Mouse (Mus musculus) embryo, embryonic 10.5 days (tissue): ENCODE data around the gene Khdc4.

ENCODE experiments used
- DNase-seq: peaks from one replicate; pipeline ENCODE4 v3.0.0-alpha.2; 2015; ENCODE audit warnings: low spot score

The Khdc4 gene

DNA sequence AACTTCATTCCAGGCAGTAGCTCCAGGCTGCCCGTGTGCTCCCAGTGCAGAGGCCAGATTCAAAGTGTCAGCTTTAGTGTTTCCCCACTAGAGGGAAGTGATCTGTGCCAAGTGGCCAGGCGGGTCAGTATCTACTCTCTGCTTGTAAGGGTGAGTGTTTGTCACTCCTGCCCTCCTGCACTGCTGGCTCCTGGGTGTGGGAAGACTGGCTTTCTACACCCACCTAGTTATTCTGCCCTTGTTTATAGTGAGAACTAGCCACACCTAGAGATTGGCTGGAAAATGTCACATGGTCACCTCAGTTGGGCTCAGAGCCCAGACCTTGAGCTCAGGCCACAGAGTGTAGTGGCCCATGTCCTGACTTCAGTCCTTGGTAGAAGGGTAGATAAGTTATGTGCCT is 33.5 kb downstream of the Khdc4 start:
- no peak for DNase-seq

DNA sequence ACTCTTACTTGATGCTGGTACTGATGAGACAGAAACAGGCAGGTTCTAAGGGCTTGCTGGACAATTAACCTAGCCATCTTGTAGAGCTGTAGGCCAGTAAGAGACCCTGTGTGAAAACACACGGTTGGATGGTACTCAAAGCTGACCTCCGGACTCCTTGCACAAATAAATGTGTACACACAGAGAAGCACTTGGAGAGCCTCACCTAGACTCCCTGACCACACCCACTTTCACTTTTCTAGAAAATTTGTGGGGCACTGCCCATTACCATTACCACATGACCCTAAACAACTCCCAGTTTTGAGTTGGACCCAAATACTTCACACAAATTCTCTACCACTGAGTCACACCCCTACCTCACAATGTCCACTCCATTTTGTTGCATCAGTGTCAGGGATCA is 51.0 kb downstream of the Khdc4 start:
- DNase-seq: no peak

DNA sequence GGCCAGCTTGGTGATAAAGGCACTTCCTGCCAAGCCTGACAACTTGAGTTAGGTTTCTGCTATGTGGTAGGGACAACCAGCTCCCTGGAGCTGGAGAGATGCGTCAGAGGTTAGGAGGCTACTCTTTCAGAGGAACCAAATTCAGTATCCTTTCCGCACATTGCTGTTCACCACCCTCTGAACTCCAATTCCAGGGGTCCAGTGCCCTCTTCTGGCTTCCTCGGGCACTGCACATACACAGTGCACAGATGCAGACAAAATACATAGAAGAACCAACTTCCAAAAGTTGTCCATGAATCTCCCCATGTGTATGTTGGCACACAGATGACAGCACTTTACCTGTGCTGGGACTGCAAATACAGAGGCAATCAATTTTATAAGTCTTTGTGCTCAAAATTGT is 53.0 kb downstream of the Khdc4 start:
- peak; percentile 71 for DNase-seq

DNA sequence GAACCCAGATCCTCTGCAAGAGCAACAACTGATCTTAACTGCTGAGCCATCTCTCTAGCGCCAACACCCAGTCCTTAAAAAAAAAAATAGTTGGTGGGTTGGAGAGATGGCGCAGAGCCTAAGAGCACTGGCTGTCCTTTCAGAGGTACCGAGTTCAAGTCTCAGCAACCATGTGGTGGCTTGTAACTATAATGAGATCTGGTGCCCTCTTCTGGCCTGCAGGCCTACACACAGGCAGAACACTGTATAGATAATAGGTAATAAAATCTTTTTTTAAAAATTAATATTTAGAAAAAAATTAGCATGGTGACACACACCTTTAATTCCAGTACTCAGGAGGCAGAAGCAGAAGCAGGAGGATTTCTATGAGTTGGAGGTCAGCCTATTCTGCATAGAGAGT is 54.5 kb downstream of the Khdc4 start:
- DNase-seq: no peak

DNA sequence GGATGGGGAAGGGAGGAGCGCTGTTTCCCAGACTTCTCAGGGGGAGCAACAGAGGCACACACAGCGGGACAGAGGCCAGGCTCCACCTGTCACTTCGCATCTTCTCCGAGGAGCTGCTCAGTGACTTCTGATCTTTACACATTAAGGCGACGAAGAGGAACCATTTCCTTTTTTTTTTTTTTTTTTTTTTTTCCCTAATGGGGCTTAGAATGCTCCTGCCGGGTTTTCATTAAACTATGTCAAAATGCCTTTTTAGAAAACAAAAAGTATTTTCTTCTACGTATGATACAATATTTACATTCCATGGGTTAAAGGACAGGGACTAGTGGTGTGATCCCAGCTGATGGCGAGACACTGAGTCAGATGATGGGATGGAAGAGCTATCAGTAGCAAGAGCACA is 59.9 kb downstream of the Khdc4 start:
- no peak for DNase-seq

DNA sequence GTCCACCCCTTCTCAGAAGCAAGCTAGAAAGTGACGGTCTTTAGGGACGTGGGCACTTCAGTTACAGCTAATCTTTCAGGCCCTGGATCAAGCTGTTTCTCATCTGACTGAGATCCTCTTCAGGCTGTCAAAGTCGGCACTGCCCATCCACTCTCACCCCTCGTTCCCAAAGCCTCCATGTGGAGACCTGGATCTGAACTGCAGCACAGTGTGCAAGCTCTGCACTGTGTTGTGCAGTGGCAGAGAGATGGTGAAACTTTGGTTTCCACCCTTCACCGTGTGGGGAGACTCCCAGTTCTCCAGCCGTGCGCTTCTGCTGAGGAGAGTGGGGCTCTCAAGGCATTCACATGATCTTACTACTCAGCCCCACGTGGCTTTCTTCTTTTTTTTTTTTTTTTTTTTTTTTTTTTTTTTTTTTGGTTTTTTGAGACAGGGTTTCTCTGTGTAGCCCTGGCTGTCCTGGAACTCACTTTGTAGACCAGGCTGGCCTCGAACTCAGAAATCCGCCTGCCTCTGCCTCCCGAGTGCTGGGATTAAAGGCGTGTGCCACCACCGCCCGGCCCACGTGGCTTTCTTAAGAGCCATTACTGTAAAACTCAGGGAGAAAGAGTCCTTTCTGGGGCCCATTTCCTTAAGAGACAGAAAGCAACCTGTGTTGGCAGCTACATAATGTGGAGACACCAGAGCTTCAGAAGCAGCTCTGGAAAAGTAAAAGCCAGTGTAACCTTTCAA is 60.7 kb downstream of the Khdc4 start:
- no peak for DNase-seq

DNA sequence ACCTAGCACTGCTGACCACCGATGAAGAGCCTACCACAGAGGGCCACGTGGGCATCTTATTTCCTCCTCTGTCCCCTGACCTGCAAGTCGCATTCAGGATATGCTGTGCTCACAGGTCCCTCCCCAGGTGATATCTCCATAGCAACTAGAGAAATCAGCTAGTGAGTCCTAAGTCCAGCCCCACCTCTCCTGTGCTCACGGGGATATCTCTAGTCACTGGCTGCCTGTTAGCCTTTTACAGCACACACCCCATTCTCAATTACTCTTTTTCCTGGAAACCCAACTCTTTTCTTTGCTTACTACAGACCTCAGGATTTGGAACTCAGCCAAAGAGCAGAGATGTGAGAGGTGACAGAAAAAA is 61.2 kb downstream of the Khdc4 start:
- DNase-seq: no peak

DNA sequence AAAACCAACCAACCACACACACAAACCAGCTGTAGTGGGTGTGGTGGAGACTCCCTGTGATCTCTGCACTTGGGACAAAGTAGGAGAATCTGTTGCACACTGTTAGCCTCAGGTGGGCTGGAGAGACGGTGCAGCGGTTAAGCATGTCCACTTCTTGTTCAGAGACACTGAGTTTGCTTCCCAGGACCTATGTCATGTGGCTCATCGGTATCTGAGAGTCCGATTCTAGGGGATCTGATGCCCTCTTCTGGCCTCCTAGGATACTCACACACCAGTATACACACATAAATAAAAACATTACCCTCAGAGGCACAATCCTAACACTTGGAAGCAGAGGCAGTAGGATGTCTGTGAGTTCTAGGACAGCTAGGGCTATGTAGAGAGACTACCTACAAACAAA is 68.7 kb downstream of the Khdc4 start:
- DNase-seq: peak; percentile 38

DNA sequence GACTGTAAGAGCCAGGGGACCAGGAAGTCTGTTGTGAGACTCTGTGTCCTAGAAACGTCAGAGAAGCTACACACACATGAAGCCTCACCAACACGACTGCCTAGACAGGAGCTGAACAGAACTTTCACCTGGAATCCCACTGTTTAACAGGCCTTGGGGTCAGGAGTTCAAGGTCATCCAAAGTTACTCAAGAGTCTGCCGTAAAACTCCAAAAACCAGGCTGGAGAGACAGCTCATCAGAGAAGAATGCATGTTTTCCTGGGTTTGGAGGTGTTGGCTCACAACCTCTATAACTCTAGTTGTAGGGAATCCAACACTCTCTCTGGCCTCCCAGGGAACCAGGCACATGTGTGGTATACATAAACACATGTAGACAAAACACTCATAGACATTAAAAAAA is 69.9 kb downstream of the Khdc4 start:
- no peak for DNase-seq

DNA sequence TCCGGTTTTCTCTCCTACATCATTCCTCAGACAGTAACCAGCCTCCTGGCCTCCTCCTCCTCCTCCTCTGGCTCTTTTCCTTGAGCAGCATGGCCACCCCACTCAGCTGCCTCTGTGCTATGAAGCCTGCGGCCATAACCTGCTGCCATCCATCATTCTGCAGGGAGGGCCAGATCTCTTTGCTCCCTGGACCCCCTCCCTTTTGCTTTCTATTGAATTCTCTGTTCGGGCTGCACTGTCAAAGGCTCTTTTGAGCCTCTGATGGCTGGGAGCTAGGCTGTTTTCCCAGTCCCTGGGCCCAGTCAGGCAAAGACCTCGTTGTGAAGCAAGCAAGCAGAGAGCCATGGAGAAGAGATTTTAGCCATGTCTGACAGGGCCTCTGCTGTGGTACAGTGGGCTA is 70.7 kb downstream of the Khdc4 start:
- peak; percentile 46 for DNase-seq

DNA sequence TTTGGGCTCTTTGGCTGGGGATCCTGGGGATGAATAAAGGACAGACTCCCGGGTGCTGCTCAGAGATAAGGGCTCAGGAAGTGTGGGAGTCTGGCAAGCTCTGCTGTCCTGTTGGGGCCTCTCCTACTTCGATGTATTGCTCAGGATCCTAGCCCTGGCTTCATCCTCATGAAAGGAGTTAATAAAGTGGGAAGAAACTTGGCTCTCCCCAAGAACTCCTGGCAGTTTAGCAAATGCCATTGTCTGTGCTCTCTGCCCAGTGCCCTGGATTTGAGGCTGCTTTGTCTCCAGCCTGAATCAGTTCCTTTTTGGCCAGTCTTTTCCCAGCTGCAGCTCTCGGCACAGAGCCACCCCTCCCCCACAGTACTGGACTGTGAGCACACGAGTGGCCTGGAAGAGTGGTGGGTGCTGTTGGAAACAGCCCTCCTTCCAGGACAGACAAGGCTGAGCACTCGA is 72.5 kb downstream of the Khdc4 start:
- peak; percentile 81 for DNase-seq

DNA sequence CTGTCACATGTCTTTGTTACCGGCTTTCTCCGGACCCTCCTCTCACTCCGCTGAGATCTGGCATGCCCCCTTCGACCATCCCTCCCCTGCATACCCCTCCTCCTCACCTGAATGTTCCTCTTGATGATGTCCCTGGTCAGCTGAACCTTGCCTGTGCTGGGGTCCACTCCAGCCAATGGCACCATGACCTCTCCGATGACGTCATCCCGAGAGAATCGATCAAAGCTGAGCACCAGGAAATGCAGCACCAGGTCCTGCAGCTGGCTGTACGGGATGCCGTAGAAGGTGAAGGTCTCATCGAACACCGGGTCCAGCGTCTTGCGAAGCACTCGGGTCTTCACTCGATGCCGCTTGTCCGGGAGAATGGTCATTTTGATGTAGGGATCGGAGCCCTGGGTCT is 76.0 kb downstream of the Khdc4 start:
- no peak for DNase-seq

DNA sequence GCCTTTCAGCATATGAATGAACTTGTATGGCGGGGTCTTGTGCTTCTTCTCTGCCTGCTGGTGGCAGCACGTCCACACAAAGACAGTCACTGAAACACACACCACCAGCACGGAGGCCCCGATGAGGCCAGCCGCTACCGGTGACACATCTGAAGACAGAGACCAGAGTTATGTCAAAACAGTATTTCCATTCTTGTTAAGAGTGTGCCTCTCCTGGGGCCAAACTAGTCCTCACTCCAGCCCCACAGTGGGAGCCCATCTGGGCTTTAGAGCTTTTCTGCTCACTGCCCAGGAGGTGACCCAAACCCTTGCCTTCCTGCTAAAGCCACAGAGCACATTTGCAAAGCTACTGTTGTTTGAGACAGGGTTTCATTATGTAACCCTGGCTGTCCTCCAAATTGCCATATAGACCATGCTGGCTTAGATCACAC is 76.8 kb downstream of the Khdc4 start:
- DNase-seq: peak; percentile 11
